Mouse (Mus musculus) embryonic facial prominence, embryonic 15.5 days (tissue): Measurements from ENCODE around the gene Sp8. TPM values are rescaled to one million over a fixed set of nuclear protein-coding genes. Genes with fewer than 3 reads are reported as not detected.
A peak's percentile ranks its signal among the peaks of the same experiment; 100 is the strongest.

Experiments
- ATAC-seq: fragments of 200-750 bp; cut with Nextera tagmentation; 2 replicates; pipeline ENCODE4 v1.8.0; 2017; ENCODE audit warnings: low read depth, moderate TSS enrichment; ENCODE audit not compliant: insufficient number of reproducible peaks, low FRiP score, low TSS enrichment
- H3K27ac ChIP-seq: fragments of 300-500 bp; sonication (generic); replicated peaks from 2 replicates; pipeline ENCODE4 v1.5.1; 2015; ENCODE audit warnings: mild to moderate bottlenecking, inconsistent platforms
- H3K27me3 ChIP-seq: fragments of 300-500 bp; sonication (generic); 2 replicates; pipeline ENCODE4 v1.6.1; 2015; ENCODE audit warnings: inconsistent platforms
- H3K36me3 ChIP-seq: fragments of 300-500 bp; sonication (generic); 2 replicates; pipeline ENCODE4 v1.6.1; 2015; ENCODE audit warnings: mild to moderate bottlenecking, inconsistent platforms
- H3K4me1 ChIP-seq: fragments of 300-500 bp; sonication (generic); 2 replicates; pipeline ENCODE4 v1.6.1; 2015; ENCODE audit warnings: inconsistent platforms
- H3K4me2 ChIP-seq: fragments of 300-500 bp; sonication (generic); replicated peaks from 2 replicates; pipeline ENCODE4 v1.6.1; 2015; ENCODE audit warnings: mild to moderate bottlenecking, inconsistent platforms
- H3K4me3 ChIP-seq: fragments of 300-500 bp; sonication (generic); replicated peaks from 2 replicates; pipeline ENCODE4 v1.5.1; 2015; ENCODE audit warnings: mild to moderate bottlenecking, inconsistent platforms
- H3K9ac ChIP-seq: fragments of 300-500 bp; sonication (generic); 2 replicates; pipeline ENCODE4 v1.6.1; 2015; ENCODE audit warnings: inconsistent platforms
- H3K9me3 ChIP-seq: fragments of 300-500 bp; sonication (generic); replicated peaks from 2 replicates; pipeline ENCODE4 v1.6.1; 2016; ENCODE audit warnings: inconsistent platforms
- WGBS: fragments of 180-500 bp; shearing (Covaris S2); methylation state at CpG from one replicate; pipeline ENCODE4 v1.1.7; 2015; 5-methylcytosine and 5-hydroxymethylcytosine counted together
- polyA plus RNA-seq: library from polyadenylated mRNA; unstranded; fragments of >200 nt; fragmentation: Nextera tagmentation; extraction: Ambion mirVana; gene quantifications from 2 replicates; pipeline ENCODE4 v1.2.1, GENCODE M21; 2015

The Sp8 gene
- polyA plus RNA-seq, 1 experiment from 2014 or later = 4.8 TPM

DNA sequence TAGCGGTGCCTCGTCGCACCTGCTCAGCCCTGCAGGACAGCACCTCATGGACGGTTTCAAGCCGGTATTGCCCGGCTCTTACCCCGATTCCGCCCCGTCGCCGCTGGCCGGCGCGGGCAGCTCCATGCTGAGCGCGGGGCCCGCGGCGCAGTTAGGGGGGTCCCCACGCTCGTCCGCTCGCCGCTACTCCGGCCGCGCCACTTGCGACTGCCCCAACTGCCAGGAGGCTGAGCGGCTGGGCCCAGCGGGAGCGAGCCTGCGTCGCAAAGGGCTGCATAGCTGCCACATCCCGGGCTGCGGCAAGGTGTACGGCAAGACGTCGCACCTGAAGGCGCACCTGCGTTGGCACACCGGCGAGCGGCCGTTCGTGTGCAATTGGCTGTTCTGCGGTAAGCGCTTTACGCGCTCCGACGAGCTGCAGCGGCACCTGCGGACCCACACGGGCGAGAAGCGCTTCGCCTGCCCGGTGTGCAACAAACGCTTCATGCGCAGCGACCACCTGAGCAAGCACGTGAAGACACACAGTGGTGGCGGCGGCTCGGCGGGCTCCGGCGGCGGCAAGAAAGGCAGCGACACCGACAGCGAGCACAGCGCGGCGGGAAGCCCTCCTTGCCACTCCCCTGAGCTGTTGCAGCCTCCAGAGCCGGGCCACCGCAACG, 3.2 kb downstream of the Sp8 start:
- H3K4me3 ChIP-seq = peak overlapping the region; percentile 42
- H3K36me3 ChIP-seq = no peaks in the 10 kb centered on the region
- under 1% methylated on average over 78 of the region's 78 CpGs for WGBS
- peaks cover 84% of the 10 kb centered on the region for H3K27me3 ChIP-seq
- no peaks in the 10 kb centered on the region for H3K9me3 ChIP-seq
- H3K4me2 ChIP-seq = peak overlapping the region; percentile 47
- no peak overlapping the region for H3K9ac ChIP-seq
- no peak overlapping the region for H3K27ac ChIP-seq
- no peak for ATAC-seq
- H3K4me1 ChIP-seq = peaks cover 26% of the 10 kb centered on the region

GRCm38 (mm10) chr12:118849996-118850395, 3.9 kb downstream of the Sp8 start:
- Histone ChIP-seq H3K9ac (no peak overlapping the region), H3K4me2 (0 out of 2 replicates have a peak overlapping the region, but pooled peaks have one; percentile 47), H3K9me3 (no peaks in the 10 kb centered on the region), H3K4me3 (peak overlapping the region; percentile 42), H3K4me1 (peaks cover 33% of the 10 kb centered on the region), H3K27me3 (peaks cover 84% of the 10 kb centered on the region), H3K36me3 (no peaks in the 10 kb centered on the region), H3K27ac (no peak overlapping the region)
- ATAC-seq = no peak
- WGBS = 1% methylated on average over 11 of the region's 11 CpGs

DNA sequence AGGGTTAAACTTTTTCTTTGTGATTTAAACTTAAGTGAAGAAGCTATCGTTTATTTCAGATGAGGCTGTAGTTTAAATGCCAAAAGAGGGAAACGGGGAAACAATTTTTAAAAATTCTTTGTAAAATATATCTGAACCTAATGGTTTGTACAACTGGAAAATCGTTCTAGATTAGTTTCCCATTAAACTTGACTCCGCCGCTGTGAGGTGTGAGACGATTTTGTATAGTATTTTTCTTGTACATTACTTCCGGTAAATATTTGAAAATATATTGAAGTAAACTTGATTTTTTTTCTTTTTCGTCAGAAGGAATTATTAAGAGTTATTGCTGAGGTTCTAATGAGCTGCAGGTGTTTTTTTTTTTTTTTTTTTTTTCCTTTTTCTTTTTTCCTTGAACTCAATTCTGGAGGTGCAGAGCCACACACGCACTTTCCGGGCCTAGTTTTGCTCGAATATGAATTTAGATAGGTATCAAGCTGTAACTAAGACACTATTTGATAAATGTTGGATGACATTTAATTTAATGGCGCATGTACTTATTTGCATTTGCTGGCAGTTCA, 4.8 kb downstream of the Sp8 start:
- Histone ChIP-seq H3K9me3 (no peaks in the 10 kb centered on the region), H3K36me3 (no peaks in the 10 kb centered on the region), H3K27ac (no peak overlapping the region), H3K4me3 (no peak overlapping the region), H3K4me2 (no peak overlapping the region), H3K4me1 (peaks cover 36% of the 10 kb centered on the region), H3K9ac (no peak overlapping the region), H3K27me3 (peaks cover 84% of the 10 kb centered on the region)
- WGBS = 21% methylated on average over 12 of the region's 12 CpGs
- ATAC-seq = no peak

GRCm38 (mm10) chr12:118853331-118853730, 7.2 kb downstream of the Sp8 start:
- 0% methylated on average over 3 of the region's 3 CpGs for WGBS
- Histone ChIP-seq H3K4me3 (no peak overlapping the region), H3K4me1 (peaks cover 24% of the 10 kb centered on the region), H3K4me2 (no peak overlapping the region), H3K27ac (no peak overlapping the region), H3K27me3 (peaks cover 77% of the 10 kb centered on the region), H3K36me3 (no peaks in the 10 kb centered on the region), H3K9ac (no peak overlapping the region), H3K9me3 (no peaks in the 10 kb centered on the region)
- no peak for ATAC-seq

DNA sequence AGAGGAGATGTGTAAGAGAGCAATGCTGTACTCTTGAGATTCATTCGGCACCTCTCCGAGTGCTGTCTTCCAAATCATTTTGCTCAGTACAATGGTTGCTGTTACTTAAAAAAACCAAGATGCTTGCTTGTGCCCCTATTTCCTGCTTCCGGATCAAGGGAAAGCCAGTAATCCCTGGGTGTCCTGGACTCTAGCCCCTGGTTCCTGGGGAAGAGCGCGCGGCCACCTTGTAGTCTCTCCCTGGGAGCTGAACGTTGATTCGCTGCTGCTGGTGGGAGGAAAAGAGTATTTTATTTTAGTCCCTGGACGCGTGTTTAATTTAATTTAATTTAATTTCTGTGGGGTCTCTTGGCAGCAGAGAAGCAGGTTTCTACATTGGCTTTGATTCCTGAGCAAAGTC, 8.3 kb downstream of the Sp8 start:
- under 1% methylated on average over 10 of the region's 10 CpGs for WGBS
- no peak; the same call in 1 of the 2 replicates for ATAC-seq
- Histone ChIP-seq H3K9ac (no peak overlapping the region), H3K27me3 (peaks cover 66% of the 10 kb centered on the region), H3K27ac (no peak overlapping the region), H3K4me2 (peak overlapping the region; percentile 73), H3K4me3 (peak overlapping the region; percentile 44), H3K36me3 (no peaks in the 10 kb centered on the region), H3K4me1 (peaks cover 13% of the 10 kb centered on the region), H3K9me3 (no peaks in the 10 kb centered on the region)

DNA sequence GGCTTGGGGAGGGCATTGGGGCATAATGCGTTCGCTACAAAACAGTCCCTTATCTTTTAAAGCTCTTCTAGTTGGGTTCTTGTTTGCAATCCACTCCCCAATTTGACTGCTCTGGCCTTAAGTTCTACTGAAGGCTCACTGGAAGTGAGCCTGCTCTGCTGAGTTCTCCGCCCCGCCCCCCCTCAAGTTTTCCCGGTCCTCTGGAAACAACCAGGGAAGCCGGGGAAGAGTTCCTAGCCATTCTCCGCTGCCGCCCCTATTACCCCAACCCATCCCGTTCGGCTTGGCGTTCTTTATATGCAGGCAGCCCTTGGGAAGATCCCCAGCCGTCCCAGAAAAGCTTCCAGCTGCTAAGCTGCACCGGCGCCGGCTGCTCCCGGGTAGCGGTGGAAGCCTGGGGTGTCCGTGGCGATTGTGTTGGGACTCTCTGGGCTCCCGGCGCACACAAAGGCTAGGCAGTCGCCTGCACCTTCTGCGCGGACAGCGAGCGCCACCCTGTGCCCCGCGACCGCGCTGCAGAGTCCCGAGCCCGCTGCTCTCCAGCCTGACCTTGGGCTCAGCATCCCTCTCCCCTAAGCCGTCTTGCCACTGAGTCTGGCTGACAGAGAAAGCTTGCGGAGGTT, 8.8 kb downstream of the Sp8 start:
- peaks cover 11% of the 10 kb centered on the region for H3K4me1 ChIP-seq
- no peak overlapping the region for H3K9ac ChIP-seq
- peak; percentile 91 for ATAC-seq
- H3K9me3 ChIP-seq = no peaks in the 10 kb centered on the region
- peak overlapping the region; percentile 73 for H3K4me2 ChIP-seq
- H3K27ac ChIP-seq = no peak overlapping the region
- peak overlapping the region; percentile 44 for H3K4me3 ChIP-seq
- H3K27me3 ChIP-seq = peaks cover 60% of the 10 kb centered on the region
- H3K36me3 ChIP-seq = no peaks in the 10 kb centered on the region
- under 1% methylated on average over 34 of the region's 34 CpGs for WGBS

DNA sequence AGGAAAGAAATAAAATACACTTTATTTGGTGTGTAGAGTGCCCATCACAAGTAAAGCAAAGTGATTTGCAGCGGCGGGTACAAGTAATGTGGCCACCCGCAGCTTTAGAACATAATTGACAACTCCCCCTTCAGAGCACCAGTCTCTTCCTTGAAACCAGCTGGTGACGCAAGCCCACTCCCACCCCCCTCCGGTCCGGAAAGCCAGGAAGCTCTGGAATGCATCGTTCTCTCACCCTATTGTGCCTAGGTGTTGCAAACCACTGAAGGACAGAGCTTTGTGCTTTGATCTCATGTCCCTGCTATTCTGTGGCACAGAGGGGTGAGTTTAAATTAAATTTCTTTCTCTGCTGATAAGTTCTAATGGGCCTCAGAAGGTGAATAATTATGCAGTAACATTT, 10.0 kb downstream of the Sp8 start:
- no peak for ATAC-seq
- Histone ChIP-seq H3K27ac (no peak overlapping the region), H3K4me3 (no peak overlapping the region), H3K36me3 (no peaks in the 10 kb centered on the region), H3K9ac (no peak overlapping the region), H3K9me3 (no peaks in the 10 kb centered on the region), H3K4me1 (peaks cover 11% of the 10 kb centered on the region), H3K4me2 (no peak overlapping the region), H3K27me3 (peaks cover 55% of the 10 kb centered on the region)
- 6% methylated on average over 7 of the region's 7 CpGs for WGBS

DNA sequence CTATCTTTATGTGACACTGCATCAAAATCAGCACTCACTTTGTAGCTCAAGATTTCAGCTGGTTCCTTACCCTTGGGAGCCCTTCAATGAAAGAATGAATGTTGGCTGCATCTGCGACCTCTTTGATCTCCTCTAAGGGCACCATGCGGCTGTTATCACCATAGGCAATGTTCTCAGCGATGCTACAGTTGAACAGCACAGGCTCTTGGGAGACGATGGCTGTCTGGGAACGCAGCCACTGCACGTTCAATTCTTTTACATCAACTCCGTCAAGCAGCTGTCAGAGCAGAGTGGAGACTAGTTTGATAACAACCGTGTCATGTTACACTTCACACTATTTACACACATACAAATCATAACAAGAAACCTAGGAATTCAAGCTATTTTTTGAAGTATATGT, 26.5 kb downstream of the Sp8 start:
- Histone ChIP-seq H3K4me3 (no peak overlapping the region), H3K9ac (no peak overlapping the region), H3K36me3 (no peaks in the 10 kb centered on the region), H3K4me2 (no peak overlapping the region), H3K4me1 (no peaks in the 10 kb centered on the region), H3K9me3 (no peaks in the 10 kb centered on the region), H3K27ac (no peak overlapping the region), H3K27me3 (no peaks in the 10 kb centered on the region)
- ATAC-seq = no peak
- WGBS = 68% methylated on average over 8 of the region's 8 CpGs

DNA sequence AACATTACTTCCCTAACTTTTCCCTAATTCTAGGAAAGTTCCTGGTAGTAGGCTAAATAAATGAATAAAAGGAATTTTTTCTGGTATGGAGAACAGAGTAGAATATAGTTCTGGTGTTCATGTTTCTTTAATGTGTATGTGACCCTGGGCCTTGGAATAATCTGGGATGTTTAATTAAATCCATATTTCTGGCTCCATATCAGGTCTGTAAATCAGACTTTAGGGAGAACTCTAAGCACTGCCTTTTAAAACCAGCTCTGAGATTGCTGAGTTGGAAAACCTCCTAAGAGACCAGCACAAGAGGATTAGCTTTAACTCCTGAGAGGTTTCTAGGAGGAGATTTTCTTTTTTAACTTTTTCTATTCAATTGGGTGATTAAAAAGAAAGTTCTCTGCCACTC, 36.7 kb downstream of the Sp8 start:
- H3K36me3 ChIP-seq = no peaks in the 10 kb centered on the region
- H3K27me3 ChIP-seq = no peaks in the 10 kb centered on the region
- no peak for ATAC-seq
- no peak overlapping the region for H3K9ac ChIP-seq
- H3K9me3 ChIP-seq = no peaks in the 10 kb centered on the region
- H3K4me2 ChIP-seq = no peak overlapping the region
- H3K4me3 ChIP-seq = no peak overlapping the region
- no peak overlapping the region for H3K27ac ChIP-seq
- no peaks in the 10 kb centered on the region for H3K4me1 ChIP-seq

- Histone ChIP-seq H3K9ac (no peak overlapping the region), H3K4me3 (no peak overlapping the region), H3K4me2 (no peak overlapping the region), H3K27me3 (no peaks in the 10 kb centered on the region), H3K9me3 (no peaks in the 10 kb centered on the region), H3K36me3 (no peaks in the 10 kb centered on the region), H3K27ac (no peak overlapping the region), H3K4me1 (no peaks in the 10 kb centered on the region)
- WGBS = 58% methylated on average over 2 of the region's 2 CpGs
- no peak for ATAC-seq
Observed at GRCm38 (mm10) chr12:118887964-118888363, 41.8 kb downstream of the Sp8 start.
